Mouse (Mus musculus) embryonic facial prominence, embryonic 11.5 days (tissue): ENCODE results near the gene Plk3. TPM values are rescaled to one million over a fixed set of nuclear protein-coding genes. Genes with fewer than 3 reads are reported as not detected.

ENCODE experiments used
- ATAC-seq: fragments of 200-750 bp; cut with Nextera tagmentation; replicated peaks from 2 replicates; pipeline ENCODE4 v1.8.0; 2017; ENCODE audit warnings: low read depth; ENCODE audit not compliant: insufficient number of reproducible peaks, low FRiP score, low TSS enrichment
- DNase-seq: peaks from one replicate; pipeline ENCODE4 v3.0.0-alpha.2; 2015; ENCODE audit warnings: low spot score
- H3K27ac ChIP-seq: fragments of 300-500 bp; sonication (generic); replicated peaks from 2 replicates; pipeline ENCODE4 v1.5.1; 2014; ENCODE audit warnings: mild to moderate bottlenecking, low read depth, low read length, control low read depth
- H3K27me3 ChIP-seq: fragments of 300-500 bp; sonication (generic); 2 replicates; pipeline ENCODE4 v1.6.1; 2014; ENCODE audit warnings: mild to moderate bottlenecking, low read length, moderate library complexity, mixed read lengths; ENCODE audit not compliant: control insufficient read depth, insufficient read depth
- H3K36me3 ChIP-seq: fragments of 300-500 bp; sonication (generic); replicated peaks from 2 replicates; pipeline ENCODE4 v1.6.1; 2014; ENCODE audit warnings: low read depth, mild to moderate bottlenecking, low read length, moderate library complexity, mixed read lengths; ENCODE audit not compliant: control insufficient read depth, insufficient read depth
- H3K4me1 ChIP-seq: fragments of 300-500 bp; sonication (generic); 2 replicates; pipeline ENCODE4 v1.6.1; 2014; ENCODE audit warnings: low read length, mixed read lengths; ENCODE audit not compliant: control insufficient read depth, insufficient read depth
- H3K4me2 ChIP-seq: fragments of 300-500 bp; sonication (generic); 2 replicates; pipeline ENCODE4 v1.6.1; 2014; ENCODE audit warnings: low read depth, mild to moderate bottlenecking, control low read depth, low read length, moderate library complexity
- H3K4me3 ChIP-seq: fragments of 300-500 bp; sonication (generic); 2 replicates; pipeline ENCODE4 v1.5.1; 2014; ENCODE audit warnings: low read depth, low read length, control low read depth
- H3K9ac ChIP-seq: fragments of 300-500 bp; sonication (generic); replicated peaks from 2 replicates; pipeline ENCODE4 v1.6.1; 2014; ENCODE audit warnings: mild to moderate bottlenecking, control low read depth, low read length
- H3K9me3 ChIP-seq: fragments of 300-500 bp; sonication (generic); replicated peaks from 2 replicates; pipeline ENCODE4 v1.6.1; 2016; ENCODE audit warnings: mild to moderate bottlenecking, low read length, inconsistent platforms, mixed read lengths; ENCODE audit not compliant: control insufficient read depth
- WGBS: fragments of 180-500 bp; shearing (Covaris S2); extraction: QIAGEN DNeasy Blood & Tissue Kit; methylation state at CpG from one replicate; pipeline ENCODE4 v1.1.7; 2014; 5-methylcytosine and 5-hydroxymethylcytosine counted together
- polyA plus RNA-seq: library from polyadenylated mRNA; unstranded; fragments of >200 nt; fragmentation: Nextera tagmentation; extraction: Ambion mirVana; gene quantifications from 2 replicates; pipeline ENCODE4 v1.2.1, GENCODE M21; 2014

The Plk3 gene
- polyA plus RNA-seq, 1 experiment from 2014 or later: 7.2 TPM

- Histone ChIP-seq H3K4me2 (no peak overlapping the region), H3K36me3 (peaks cover 20% of the 10 kb centered on the region), H3K4me1 (no peaks in the 10 kb centered on the region; the same call in 1 of the 2 replicates), H3K9ac (no peak overlapping the region), H3K27me3 (no peaks in the 10 kb centered on the region), H3K4me3 (no peak overlapping the region), H3K27ac (no peak overlapping the region), H3K9me3 (no peaks in the 10 kb centered on the region)
- DNase-seq (no peak), ATAC-seq (no peak)
- 86% methylated on average over 18 of the region's 18 CpGs for WGBS
Measured at GRCm38 (mm10) chr4:117148047-117148713, 14.4 kb upstream of the Plk3 start.

- no peaks in the 10 kb centered on the region for H3K9me3 ChIP-seq
- WGBS: 31% methylated on average over 15 of the region's 15 CpGs
- no peak for ATAC-seq
- H3K9ac ChIP-seq: no peak overlapping the region
- DNase-seq: peak; percentile 87
- H3K36me3 ChIP-seq: peaks cover 5% of the 10 kb centered on the region
- H3K4me1 ChIP-seq: no peaks in the 10 kb centered on the region
- H3K4me3 ChIP-seq: no peak overlapping the region
- no peak overlapping the region for H3K4me2 ChIP-seq
- no peak overlapping the region for H3K27ac ChIP-seq
- H3K27me3 ChIP-seq: no peaks in the 10 kb centered on the region
Measured at GRCm38 (mm10) chr4:117146176-117146575, 12.4 kb upstream of the Plk3 start.

DNA sequence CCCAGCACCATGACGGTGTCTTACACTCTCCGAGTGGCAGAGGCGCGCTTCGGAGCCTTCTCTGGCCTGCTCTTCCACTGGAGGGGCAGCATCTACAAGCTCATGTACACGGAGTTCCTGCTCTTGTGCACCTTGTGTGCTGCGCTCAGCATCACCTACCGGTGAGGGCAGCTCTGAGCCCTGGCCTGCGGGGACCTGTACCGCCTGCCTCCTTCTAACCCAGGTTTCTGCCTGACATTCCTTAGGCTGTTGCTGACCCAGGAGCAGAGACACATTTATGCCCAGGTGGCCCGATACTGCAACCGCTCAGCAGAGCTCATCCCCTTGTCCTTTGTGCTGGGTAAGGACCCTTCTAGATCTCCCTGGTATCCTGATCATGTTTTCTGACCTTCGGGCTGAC lies 11.5 kb upstream of the Plk3 start:
- Histone ChIP-seq H3K27ac (no peak overlapping the region), H3K36me3 (peaks cover 2% of the 10 kb centered on the region), H3K27me3 (no peaks in the 10 kb centered on the region), H3K9ac (no peak overlapping the region), H3K4me3 (no peak overlapping the region), H3K9me3 (no peaks in the 10 kb centered on the region), H3K4me1 (no peaks in the 10 kb centered on the region), H3K4me2 (no peak overlapping the region)
- DNase-seq: no peak
- ATAC-seq: no peak
- WGBS: 93% methylated on average over 13 of the region's 13 CpGs

DNA sequence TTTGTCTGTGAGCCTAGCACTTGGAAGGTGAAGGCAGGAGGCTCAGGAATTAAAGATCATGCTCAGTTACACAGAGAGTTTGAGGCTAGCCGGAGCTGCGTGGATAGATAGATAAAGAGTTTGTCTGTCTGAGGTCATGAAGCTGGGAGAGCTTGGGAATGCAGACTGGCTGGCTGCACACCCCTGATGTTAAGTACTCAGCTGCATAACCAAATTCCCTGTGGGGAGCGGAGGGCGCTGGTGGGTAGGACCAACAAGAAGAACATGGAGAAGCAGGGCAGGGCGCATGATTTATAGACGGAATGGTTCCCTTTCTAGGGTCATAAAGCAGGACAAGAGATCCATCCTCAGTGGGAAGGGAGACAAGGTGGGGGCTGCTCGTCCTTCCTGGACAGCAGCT lies 9.3 kb upstream of the Plk3 start:
- Histone ChIP-seq H3K27ac (no peak overlapping the region), H3K36me3 (no peaks in the 10 kb centered on the region), H3K9ac (no peak overlapping the region), H3K4me3 (no peak overlapping the region), H3K9me3 (no peaks in the 10 kb centered on the region), H3K4me1 (no peaks in the 10 kb centered on the region), H3K4me2 (no peak overlapping the region), H3K27me3 (no peaks in the 10 kb centered on the region)
- WGBS: 64% methylated on average over 7 of the region's 7 CpGs
- DNase-seq (no peak), ATAC-seq (no peak)

DNA sequence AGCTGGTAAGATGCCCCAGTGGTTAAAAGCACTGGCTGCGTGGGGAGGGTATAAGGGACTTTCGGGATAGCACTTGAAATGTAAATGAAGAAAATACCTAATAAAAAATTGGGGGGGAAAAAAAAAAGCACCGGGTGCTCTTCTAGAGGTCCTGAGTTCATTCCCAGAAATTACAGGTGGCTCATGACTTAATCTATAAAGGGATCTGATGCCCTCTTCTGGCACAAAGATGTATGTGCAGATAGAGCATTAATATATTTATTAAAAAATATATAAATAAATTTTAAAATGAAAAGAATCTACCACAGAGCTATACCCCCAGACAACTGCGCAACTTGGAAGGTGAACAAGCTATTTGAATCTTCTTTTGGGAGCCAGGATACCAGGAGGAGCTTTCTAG lies 6.8 kb upstream of the Plk3 start:
- no peak overlapping the region for H3K9ac ChIP-seq
- no peak overlapping the region for H3K4me2 ChIP-seq
- H3K36me3 ChIP-seq: no peaks in the 10 kb centered on the region
- H3K4me3 ChIP-seq: no peak overlapping the region
- no peak overlapping the region for H3K27ac ChIP-seq
- ATAC-seq (no peak), DNase-seq (no peak)
- 48% methylated on average over 4 of the region's 4 CpGs for WGBS
- no peaks in the 10 kb centered on the region for H3K4me1 ChIP-seq
- no peaks in the 10 kb centered on the region for H3K9me3 ChIP-seq
- H3K27me3 ChIP-seq: no peaks in the 10 kb centered on the region

DNA sequence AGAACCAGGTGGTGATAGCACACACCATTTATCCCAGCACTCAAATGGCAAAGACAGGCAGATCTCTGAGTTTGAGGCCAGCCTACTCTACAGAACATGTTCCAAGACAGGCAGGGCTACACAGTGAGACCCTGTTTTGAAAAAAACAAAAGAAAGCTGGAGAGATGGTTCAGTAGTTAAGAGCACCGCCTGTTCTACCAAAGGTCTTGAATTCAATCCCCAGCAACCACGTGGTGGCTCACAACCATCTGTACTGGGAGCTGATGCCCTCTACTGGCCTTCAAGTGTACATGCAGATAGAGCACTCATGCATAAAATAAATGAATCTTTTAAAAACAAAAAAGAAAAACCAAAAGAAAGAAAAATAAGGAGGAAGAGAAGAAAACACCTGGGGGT lies 5.5 kb upstream of the Plk3 start:
- no peak overlapping the region for H3K4me2 ChIP-seq
- H3K27me3 ChIP-seq: no peaks in the 10 kb centered on the region
- H3K27ac ChIP-seq: no peak overlapping the region
- ATAC-seq (no peak), DNase-seq (peak; percentile 67)
- H3K9ac ChIP-seq: no peak overlapping the region
- H3K36me3 ChIP-seq: no peaks in the 10 kb centered on the region
- WGBS: 7% methylated on average over 2 of the region's 2 CpGs
- H3K4me1 ChIP-seq: no peaks in the 10 kb centered on the region
- H3K9me3 ChIP-seq: no peaks in the 10 kb centered on the region
- no peak overlapping the region for H3K4me3 ChIP-seq

DNA sequence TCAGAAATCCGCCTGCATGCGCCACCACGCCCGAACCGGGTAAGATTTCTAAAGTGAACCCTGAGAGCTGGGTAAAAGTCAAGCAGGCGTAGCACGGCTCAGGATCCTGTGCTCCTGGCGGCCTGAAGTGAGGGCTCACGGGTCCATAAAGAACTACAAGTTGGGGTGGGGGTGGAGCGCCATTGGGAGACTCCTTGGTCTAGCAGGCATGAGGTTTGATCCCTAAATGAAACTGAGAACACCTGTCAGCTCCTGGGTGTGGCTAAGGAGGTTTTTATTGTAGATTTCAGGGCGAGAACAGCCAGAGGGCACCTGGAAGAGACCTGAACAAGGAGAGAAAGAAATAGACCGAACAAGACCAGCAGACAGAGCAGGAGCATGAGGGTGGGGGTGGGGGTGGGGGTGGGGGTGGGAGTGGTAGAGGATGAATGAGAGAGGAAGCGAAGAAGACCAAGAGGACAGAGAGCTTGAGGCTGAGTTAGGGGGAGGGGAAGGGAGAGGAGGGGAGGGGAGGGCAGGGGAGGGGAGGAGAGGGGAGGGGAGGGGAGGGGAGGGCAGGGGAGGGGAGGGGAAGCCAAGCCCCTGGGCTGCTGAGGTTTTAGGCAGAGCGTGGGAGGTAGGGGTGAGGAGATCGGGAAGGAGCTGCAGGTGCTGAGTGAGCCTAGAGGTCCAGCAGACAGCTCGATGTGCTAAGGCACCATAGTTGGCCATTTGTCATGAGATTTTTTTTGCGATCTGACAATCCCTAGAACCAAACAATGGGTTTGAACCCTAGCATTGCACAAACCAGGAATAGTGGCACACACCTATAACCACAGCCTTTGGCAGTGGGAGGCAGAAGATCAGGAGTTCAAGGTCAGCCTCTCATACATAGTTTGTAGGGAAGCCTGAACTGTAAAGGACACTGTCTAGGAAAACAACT lies 4.8 kb upstream of the Plk3 start:
- H3K9me3 ChIP-seq: no peaks in the 10 kb centered on the region
- no peaks in the 10 kb centered on the region for H3K4me1 ChIP-seq
- DNase-seq: no peak
- WGBS: 72% methylated on average over 15 of the region's 17 CpGs
- no peak overlapping the region for H3K27ac ChIP-seq
- H3K36me3 ChIP-seq: no peaks in the 10 kb centered on the region
- no peak overlapping the region for H3K4me3 ChIP-seq
- H3K4me2 ChIP-seq: no peak overlapping the region
- no peaks in the 10 kb centered on the region for H3K27me3 ChIP-seq
- ATAC-seq: no peak
- H3K9ac ChIP-seq: no peak overlapping the region

GRCm38 (mm10) chr4:117136034-117136433 lies 2.3 kb upstream of the Plk3 start:
- Histone ChIP-seq H3K4me1 (peaks cover 9% of the 10 kb centered on the region; the same call in 1 of the 2 replicates), H3K9me3 (no peaks in the 10 kb centered on the region), H3K27ac (no peak overlapping the region), H3K4me2 (no peak overlapping the region), H3K9ac (no peak overlapping the region), H3K27me3 (peaks cover 14% of the 10 kb centered on the region), H3K4me3 (no peak overlapping the region), H3K36me3 (no peaks in the 10 kb centered on the region)
- no peak for ATAC-seq
- WGBS: 21% methylated on average over 8 of the region's 8 CpGs
- no peak for DNase-seq
